7 mouse cellular contexts compared by ENCODE assay signal in genomic region chr13:55494883-55495621, GRCm38 (mm10). TPM values are rescaled to one million over a fixed set of nuclear protein-coding genes. Genes with fewer than 3 reads are reported as not detected.
DNase-seq lines count a peak whose midpoint lies in the region; ATAC-seq lines count a peak whose summit lies in the region.

No protein-coding gene starts in this region.

- peaks cover 23% of the 10 kb centered on the region for H3K4me1 ChIP-seq in neural tube, embryonic 12.5 days
- peaks cover 25% of the 10 kb centered on the region for H3K4me1 ChIP-seq in forebrain, embryonic 14.5 days (ENCODE audit: control insufficient read depth, insufficient read depth, low read length)
- peaks cover 22% of the 10 kb centered on the region for H3K4me1 ChIP-seq in hindbrain, embryonic 16.5 days (ENCODE audit: control insufficient read depth, insufficient read depth, low read depth, low read length)

- no peaks in the 10 kb centered on the region for H3K27me3 ChIP-seq in neural tube, embryonic 12.5 days (replicated peaks)
- no peaks in the 10 kb centered on the region for H3K27me3 ChIP-seq in forebrain, embryonic 14.5 days (replicated peaks; ENCODE audit: control insufficient read depth, insufficient read depth, low read length)
- H3K27me3 ChIP-seq in hindbrain, embryonic 16.5 days (replicated peaks; ENCODE audit: control insufficient read depth, insufficient read depth, low read length) = no peaks in the 10 kb centered on the region

- no peak for ATAC-seq in neural tube, embryonic 12.5 days (ENCODE audit: low FRiP score, low read depth)
- ATAC-seq in forebrain, embryonic 14.5 days = peak; percentile 73
- ATAC-seq in hindbrain, embryonic 16.5 days = peak; percentile 54

- H3K9ac ChIP-seq in neural tube, embryonic 12.5 days = 0 out of 2 replicates have a peak overlapping the region, but pooled peaks have one; percentile 17
- peak overlapping the region; percentile 21; the same call in 1 of the 2 replicates for H3K9ac ChIP-seq in forebrain, embryonic 14.5 days (ENCODE audit: low read length)
- no peak overlapping the region; the same call in 1 of the 2 replicates for H3K9ac ChIP-seq in hindbrain, embryonic 16.5 days (ENCODE audit: low read depth, low read length)

- peaks cover 13% of the 10 kb centered on the region; the same call in 1 of the 2 replicates for H3K36me3 ChIP-seq in neural tube, embryonic 12.5 days
- H3K36me3 ChIP-seq in forebrain, embryonic 14.5 days (ENCODE audit: control insufficient read depth, insufficient read depth, low read length) = peaks cover 13% of the 10 kb centered on the region; the same call in 1 of the 2 replicates
- no peaks in the 10 kb centered on the region for H3K36me3 ChIP-seq in hindbrain, embryonic 16.5 days (ENCODE audit: control insufficient read depth, insufficient read depth, low read length)

- 28% methylated on average over 18 of the region's 18 CpGs for WGBS in neural tube, embryonic 12.5 days
- WGBS in forebrain, embryonic 14.5 days = 14% methylated on average over 18 of the region's 18 CpGs
- WGBS in hindbrain, embryonic 16.5 days = 15% methylated on average over 18 of the region's 18 CpGs

- no peak overlapping the region for H3K27ac ChIP-seq in neural tube, embryonic 12.5 days
- peak overlapping the region; percentile 52; the same call in 1 of the 2 replicates for H3K27ac ChIP-seq in forebrain, embryonic 14.5 days (ENCODE audit: low read depth, low read length)
- H3K27ac ChIP-seq in hindbrain, embryonic 16.5 days (ENCODE audit: low read depth, low read length) = peak overlapping the region; percentile 31; the same call in 1 of the 2 replicates

- H3K9me3 ChIP-seq in neural tube, embryonic 12.5 days = no peaks in the 10 kb centered on the region
- H3K9me3 ChIP-seq in forebrain, embryonic 14.5 days (replicated peaks; ENCODE audit: control insufficient read depth, low read length) = no peaks in the 10 kb centered on the region
- H3K9me3 ChIP-seq in hindbrain, embryonic 16.5 days (ENCODE audit: control insufficient read depth, low read length) = no peaks in the 10 kb centered on the region

- no peak for DNase-seq in neural tube, embryonic 10.5 days (ENCODE audit: extremely low spot score, low spot score)
- peak; percentile 79 for DNase-seq in forebrain, embryonic 14.5 days (ENCODE audit: low spot score)
- DNase-seq in lung, postnatal 25 days (ENCODE audit: low spot score) = peak; percentile 45
- no peak for DNase-seq in retina, embryonic 14.5 days (ENCODE audit: low spot score)
- no peak for DNase-seq in spleen, adult 18-20 months

- no peak overlapping the region for H3K4me3 ChIP-seq in neural tube, embryonic 12.5 days
- no peak overlapping the region for H3K4me3 ChIP-seq in forebrain, embryonic 14.5 days (ENCODE audit: low read depth, low read length)
- no peak overlapping the region for H3K4me3 ChIP-seq in hindbrain, embryonic 16.5 days (ENCODE audit: low read length)

- H3K4me2 ChIP-seq in neural tube, embryonic 12.5 days (replicated peaks) = no peak overlapping the region
- H3K4me2 ChIP-seq in forebrain, embryonic 14.5 days (ENCODE audit: low read length) = 0 out of 2 replicates have a peak overlapping the region, but pooled peaks have one; percentile 9
- H3K4me2 ChIP-seq in hindbrain, embryonic 16.5 days (ENCODE audit: low read length) = no peak overlapping the region; the same call in 1 of the 2 replicates

RNA-seq across cellular contexts. Expression of gene Dbn1, which starts 7.1 kb away (rescaled TPM):
- 575 and 596 TPM in 2 replicates for polyA plus RNA-seq in neural tube, embryonic 12.5 days (2016; fragmentation: Nextera tagmentation; extraction: Ambion mirVana)
- 396 and 523 TPM in 2 replicates for polyA plus RNA-seq in forebrain, embryonic 14.5 days (2014; fragmentation: Nextera tagmentation; extraction: Ambion mirVana)
- polyA plus RNA-seq in hindbrain, embryonic 16.5 days (2015; fragmentation: Nextera tagmentation; extraction: Ambion mirVana) = 482 and 556 TPM in 2 replicates

RNA-seq across cellular contexts. Expression of gene Pdlim7, which starts 18.4 kb away (rescaled TPM):
- polyA plus RNA-seq in neural tube, embryonic 12.5 days (2016; fragmentation: Nextera tagmentation; extraction: Ambion mirVana) = 158 and 166 TPM in 2 replicates
- 124 and 127 TPM in 2 replicates for polyA plus RNA-seq in forebrain, embryonic 14.5 days (2014; fragmentation: Nextera tagmentation; extraction: Ambion mirVana)
- polyA plus RNA-seq in hindbrain, embryonic 16.5 days (2015; fragmentation: Nextera tagmentation; extraction: Ambion mirVana) = 161 and 177 TPM in 2 replicates

RNA-seq across cellular contexts. Expression of gene Prr7, which starts 31.0 kb away (rescaled TPM):
- 1.8 TPM in 2 replicates for polyA plus RNA-seq in neural tube, embryonic 12.5 days (2016; fragmentation: Nextera tagmentation; extraction: Ambion mirVana)
- polyA plus RNA-seq in forebrain, embryonic 14.5 days (2014; fragmentation: Nextera tagmentation; extraction: Ambion mirVana) = 6.7 and 7.4 TPM in 2 replicates
- 4.4 and 4.9 TPM in 2 replicates for polyA plus RNA-seq in hindbrain, embryonic 16.5 days (2015; fragmentation: Nextera tagmentation; extraction: Ambion mirVana)

RNA-seq across cellular contexts. Expression of gene Dok3, which starts 34.0 kb away (rescaled TPM):
- 3.7 and 4.3 TPM in 2 replicates for polyA plus RNA-seq in neural tube, embryonic 12.5 days (2016; fragmentation: Nextera tagmentation; extraction: Ambion mirVana)
- polyA plus RNA-seq in forebrain, embryonic 14.5 days (2014; fragmentation: Nextera tagmentation; extraction: Ambion mirVana) = 1.4 and 2.9 TPM in 2 replicates
- 3.6 and 4.3 TPM in 2 replicates for polyA plus RNA-seq in hindbrain, embryonic 16.5 days (2015; fragmentation: Nextera tagmentation; extraction: Ambion mirVana)

RNA-seq across cellular contexts. Expression of gene Ddx41, which starts 41.4 kb away (rescaled TPM):
- polyA plus RNA-seq in neural tube, embryonic 12.5 days (2016; fragmentation: Nextera tagmentation; extraction: Ambion mirVana) = 64.1 and 64.4 TPM in 2 replicates
- polyA plus RNA-seq in forebrain, embryonic 14.5 days (2014; fragmentation: Nextera tagmentation; extraction: Ambion mirVana) = 72.0 and 75.7 TPM in 2 replicates
- polyA plus RNA-seq in hindbrain, embryonic 16.5 days (2015; fragmentation: Nextera tagmentation; extraction: Ambion mirVana) = 55.3 and 56.3 TPM in 2 replicates

Comparison
In these comparisons a context has a peak if more than half of its experiments do, and no peak if none do; other contexts are left out.
1. DNase-seq: peak in forebrain, embryonic 14.5 days (single experiment) and lung, postnatal 25 days (single experiment); none in neural tube, embryonic 10.5 days (single experiment), retina, embryonic 14.5 days (single experiment) and spleen, adult 18-20 months (0 of 2).